Mouse (Mus musculus): ENCODE data around the gene Pin4. TPM values are rescaled to one million over a fixed set of nuclear protein-coding genes. Genes with fewer than 3 reads are reported as not detected.

Gene Pin4
- 54.4 and 60.8 TPM in 2 replicates for polyA plus RNA-seq (2015; fragmentation: Nextera tagmentation; extraction: Ambion mirVana)

GRCm38 (mm10) chrX:102119042-102119864, at the start of gene Pin4:
Pin4 (plus strand) TSS chrX:102119447.
- Histone ChIP-seq H3K9me3 (no peaks in the 10 kb centered on the region), H3K36me3 (no peaks in the 10 kb centered on the region), H3K4me1 (no peaks in the 10 kb centered on the region), H3K9ac (peak within 1 kb of the TSS; percentile 20; the same call in 1 of the 2 replicates), H3K27ac (0 out of 2 replicates have a peak within 1 kb of the TSS, but pooled peaks have one; percentile 11), H3K4me2 (peak within 1 kb of the TSS; percentile 53), H3K27me3 (replicated peaks) (no peaks in the 10 kb centered on the region), H3K4me3 (replicated peaks) (peak within 1 kb of the TSS; percentile 63)
- peak; percentile 99 for ATAC-seq (ENCODE audit: insufficient read depth, low FRiP score, low read depth)
- WGBS = 13% methylated on average over 30 of the region's 30 CpGs

- ATAC-seq (ENCODE audit: insufficient read depth, low FRiP score, low read depth) = peak; percentile 85
- no peaks in the 10 kb centered on the region for H3K4me1 ChIP-seq
- no peaks in the 10 kb centered on the region for H3K9me3 ChIP-seq
- peak within 1 kb of the TSS; percentile 48 for H3K4me3 ChIP-seq (replicated peaks)
- H3K36me3 ChIP-seq = no peaks in the 10 kb centered on the region
- 24% methylated on average over 61 of the region's 61 CpGs for WGBS
- H3K27me3 ChIP-seq (replicated peaks) = no peaks in the 10 kb centered on the region
- H3K9ac ChIP-seq = peak within 1 kb of the TSS; percentile 32; the same call in 1 of the 2 replicates
- H3K27ac ChIP-seq = peak within 1 kb of the TSS; percentile 63
- H3K4me2 ChIP-seq = peak within 1 kb of the TSS; percentile 68
Observed at GRCm38 (mm10) chrX:102070591-102071471, 48.4 kb upstream of the Pin4 start, which contains the start of gene Rtl5. Rtl5 (minus strand) TSS chrX:102071304.

GRCm38 (mm10) chrX:102071517-102071916, 47.7 kb upstream of the Pin4 start:
- H3K27ac ChIP-seq = peak overlapping the region; percentile 40; the same call in 1 of the 2 replicates
- WGBS = 42% methylated on average over 1 of the region's 2 CpGs
- H3K27me3 ChIP-seq (replicated peaks) = no peaks in the 10 kb centered on the region
- no peak overlapping the region for H3K9ac ChIP-seq
- H3K4me1 ChIP-seq = no peaks in the 10 kb centered on the region
- peak overlapping the region; percentile 48 for H3K4me3 ChIP-seq (replicated peaks)
- H3K4me2 ChIP-seq = peak overlapping the region; percentile 68
- no peaks in the 10 kb centered on the region for H3K36me3 ChIP-seq
- no peak for ATAC-seq (ENCODE audit: insufficient read depth, low FRiP score, low read depth)
- H3K9me3 ChIP-seq = no peaks in the 10 kb centered on the region

GRCm38 (mm10) chrX:102073605-102074325, 45.5 kb upstream of the Pin4 start:
- Histone ChIP-seq H3K4me2 (no peak overlapping the region), H3K9me3 (no peaks in the 10 kb centered on the region), H3K27me3 (replicated peaks) (no peaks in the 10 kb centered on the region), H3K27ac (no peak overlapping the region), H3K36me3 (no peaks in the 10 kb centered on the region), H3K4me3 (replicated peaks) (no peak overlapping the region), H3K9ac (no peak overlapping the region), H3K4me1 (no peaks in the 10 kb centered on the region)
- ATAC-seq (ENCODE audit: insufficient read depth, low FRiP score, low read depth) = no peak
- WGBS = 85% methylated on average over 14 of the region's 14 CpGs

GRCm38 (mm10) chrX:102074435-102074834, 44.8 kb upstream of the Pin4 start:
- no peak for ATAC-seq (ENCODE audit: insufficient read depth, low FRiP score, low read depth)
- Histone ChIP-seq H3K9ac (no peak overlapping the region), H3K9me3 (no peaks in the 10 kb centered on the region), H3K4me2 (no peak overlapping the region), H3K27me3 (replicated peaks) (no peaks in the 10 kb centered on the region), H3K4me1 (no peaks in the 10 kb centered on the region), H3K4me3 (replicated peaks) (no peak overlapping the region), H3K36me3 (no peaks in the 10 kb centered on the region), H3K27ac (no peak overlapping the region)
- 85% methylated on average over 5 of the region's 5 CpGs for WGBS

- H3K4me3 ChIP-seq (replicated peaks) = no peak overlapping the region
- 83% methylated on average over 4 of the region's 4 CpGs for WGBS
- H3K9me3 ChIP-seq = no peaks in the 10 kb centered on the region
- H3K27ac ChIP-seq = no peak overlapping the region
- H3K4me1 ChIP-seq = no peaks in the 10 kb centered on the region
- no peak overlapping the region for H3K4me2 ChIP-seq
- H3K36me3 ChIP-seq = no peaks in the 10 kb centered on the region
- H3K9ac ChIP-seq = no peak overlapping the region
- no peaks in the 10 kb centered on the region for H3K27me3 ChIP-seq (replicated peaks)
- no peak for ATAC-seq (ENCODE audit: insufficient read depth, low FRiP score, low read depth)
Observed at GRCm38 (mm10) chrX:102075158-102075557, 44.1 kb upstream of the Pin4 start.

GRCm38 (mm10) chrX:102076886-102077765, 42.1 kb upstream of the Pin4 start:
- Histone ChIP-seq H3K36me3 (no peaks in the 10 kb centered on the region), H3K4me3 (replicated peaks) (no peak overlapping the region), H3K27me3 (replicated peaks) (no peaks in the 10 kb centered on the region), H3K9me3 (no peaks in the 10 kb centered on the region), H3K9ac (no peak overlapping the region), H3K4me1 (no peaks in the 10 kb centered on the region), H3K27ac (no peak overlapping the region), H3K4me2 (no peak overlapping the region)
- WGBS = 85% methylated on average over 7 of the region's 7 CpGs
- no peak for ATAC-seq (ENCODE audit: insufficient read depth, low FRiP score, low read depth)

- WGBS = 54% methylated on average over 10 of the region's 10 CpGs
- no peak overlapping the region for H3K4me3 ChIP-seq (replicated peaks)
Observed at GRCm38 (mm10) chrX:102081076-102081475, 38.2 kb upstream of the Pin4 start.

GRCm38 (mm10) chrX:102081573-102082279, 37.5 kb upstream of the Pin4 start:
- no peaks in the 10 kb centered on the region for H3K9me3 ChIP-seq
- no peaks in the 10 kb centered on the region for H3K4me1 ChIP-seq
- H3K27ac ChIP-seq = no peak overlapping the region
- no peak overlapping the region for H3K4me2 ChIP-seq
- no peaks in the 10 kb centered on the region for H3K36me3 ChIP-seq
- no peak overlapping the region for H3K4me3 ChIP-seq (replicated peaks)
- no peaks in the 10 kb centered on the region for H3K27me3 ChIP-seq (replicated peaks)
- WGBS = 44% methylated on average over 7 of the region's 7 CpGs
- ATAC-seq (ENCODE audit: insufficient read depth, low FRiP score, low read depth) = peak; percentile 65; the same call in 1 of the 2 replicates
- H3K9ac ChIP-seq = no peak overlapping the region

More at GRCm38 (mm10) chrX:102081076-102081475, 38.2 kb upstream of the Pin4 start:
- Histone ChIP-seq H3K4me2 (no peak overlapping the region), H3K27ac (no peak overlapping the region), H3K27me3 (replicated peaks) (no peaks in the 10 kb centered on the region), H3K36me3 (no peaks in the 10 kb centered on the region), H3K9me3 (no peaks in the 10 kb centered on the region), H3K9ac (no peak overlapping the region), H3K4me1 (no peaks in the 10 kb centered on the region)
- ATAC-seq (ENCODE audit: insufficient read depth, low FRiP score, low read depth) = no peak

GRCm38 (mm10) chrX:102082340-102082739, 36.9 kb upstream of the Pin4 start:
- Histone ChIP-seq H3K4me2 (no peak overlapping the region), H3K9me3 (no peaks in the 10 kb centered on the region), H3K27me3 (replicated peaks) (no peaks in the 10 kb centered on the region), H3K4me3 (replicated peaks) (no peak overlapping the region), H3K36me3 (no peaks in the 10 kb centered on the region), H3K9ac (no peak overlapping the region), H3K4me1 (no peaks in the 10 kb centered on the region), H3K27ac (no peak overlapping the region)
- WGBS = 35% methylated on average over 5 of the region's 5 CpGs
- no peak for ATAC-seq (ENCODE audit: insufficient read depth, low FRiP score, low read depth)
